Mouse (Mus musculus): ENCODE measurements at regions not wholly inside any gene's neighbourhood (a gene's known extent, or its start where the extent isn't known, plus 50 kb on each side); places are given as distances from the start of the nearest gene placed in this dataset. TPM values are rescaled to one million over a fixed set of nuclear protein-coding genes. Genes with fewer than 3 reads are reported as not detected.

- DNase-seq: peak; percentile 44
Measured at GRCm38 (mm10) chr16:77685651-77686190, 83.8 kb upstream of the Gm11146 start.

- no peak for DNase-seq
Measured at GRCm38 (mm10) chr16:77684521-77684920, 82.6 kb upstream of the Gm11146 start.

- no peak for DNase-seq
Measured at GRCm38 (mm10) chr16:77679234-77679633, 77.3 kb upstream of the Gm11146 start.

- no peak for DNase-seq
Measured at GRCm38 (mm10) chr16:77676805-77677204, 74.9 kb upstream of the Gm11146 start.

- DNase-seq: no peak
Measured at GRCm38 (mm10) chr16:77675885-77676597, 74.1 kb upstream of the Gm11146 start.

GRCm38 (mm10) chr16:77671253-77671652 is 69.4 kb upstream of the Gm11146 start:
- DNase-seq: no peak

- no peak for DNase-seq
Measured at GRCm38 (mm10) chr16:77665781-77666180, 63.9 kb upstream of the Gm11146 start.

- peak; percentile 23 for DNase-seq
Measured at GRCm38 (mm10) chr16:77662107-77662518, 60.2 kb upstream of the Gm11146 start.

GRCm38 (mm10) chr16:77653306-77653705 is 51.4 kb upstream of the Gm11146 start:
- DNase-seq: no peak

Small RNAs in the stretch of these regions (microRNA-seq; reads per million reads assigned to microRNA genes)
- not detected for gene Gm25025
